Mouse (Mus musculus): ENCODE measurements around the gene Ceacam18. TPM values are rescaled to one million over a fixed set of nuclear protein-coding genes. Genes with fewer than 3 reads are reported as not detected.
A peak's percentile ranks its signal among the peaks of the same experiment; 100 is the strongest.

Gene Ceacam18
- polyA plus RNA-seq, 1 experiment: not detected

- Histone ChIP-seq H3K27ac (replicated peaks; ENCODE audit: low read depth, low read length) (peak overlapping the region; percentile 82), H3K4me3 (ENCODE audit: insufficient read depth, low read depth, low read length) (peak overlapping the region; percentile 45; the same call in 1 of the 2 replicates), H3K4me1 (ENCODE audit: control insufficient read depth, insufficient read depth, insufficient read length, low read length) (no peaks in the 10 kb centered on the region; the same call in 1 of the 2 replicates)
Observed at GRCm38 (mm10) chr7:43685088-43685487, 50.6 kb downstream of the Ceacam18 start.

DNA sequence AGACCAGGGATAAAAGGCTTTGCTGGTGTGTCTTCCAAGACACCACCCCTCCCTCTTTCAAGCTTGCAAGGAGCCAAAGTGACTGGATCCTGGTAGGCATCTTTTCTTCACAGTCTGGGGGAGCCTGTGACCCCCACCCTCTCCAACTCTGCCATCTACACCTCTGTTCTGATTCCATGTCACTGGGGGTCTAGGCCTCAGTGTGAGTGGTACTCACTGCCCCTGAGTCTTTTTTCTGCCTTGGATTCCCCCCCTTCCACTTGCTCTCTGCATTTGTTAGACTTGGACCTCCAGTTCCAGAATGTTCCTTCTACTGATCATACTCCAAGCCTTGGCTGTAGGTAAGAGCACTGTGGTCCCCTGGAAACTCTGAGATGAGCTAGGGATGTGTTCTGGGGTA lies 55.6 kb downstream of the Ceacam18 start, which contains the start of gene Klk14:
Gene Klk14 (plus strand): TSS at position 301 of the 400 bp plus-strand sequence.
- Histone ChIP-seq H3K4me1 (ENCODE audit: control insufficient read depth, insufficient read depth, insufficient read length, low read length) (no peaks in the 10 kb centered on the region; the same call in 1 of the 2 replicates), H3K27ac (replicated peaks; ENCODE audit: low read depth, low read length) (no peak within 1 kb of the TSS), H3K4me3 (ENCODE audit: insufficient read depth, low read depth, low read length) (no peak within 1 kb of the TSS)

Other genes with a start within 250 kb of the Ceacam18 start
- gene Siglecg, start 226.5 kb upstream of the Ceacam18 start, polyA plus RNA-seq (2012; ENCODE audit: insufficient read depth, insufficient read length, missing spikeins): not detected in 2 replicates
- gene Lim2, start 207.0 kb upstream of the Ceacam18 start, polyA plus RNA-seq (2012; ENCODE audit: insufficient read depth, insufficient read length, missing spikeins): not detected in 2 replicates
- 2.2 TPM in 1 of 2 replicates, not detected in the other for gene Nkg7, start 197.6 kb upstream of the Ceacam18 start, polyA plus RNA-seq (2012; ENCODE audit: insufficient read depth, insufficient read length, missing spikeins)
- not detected in 2 replicates for gene Cldnd2, start 193.9 kb upstream of the Ceacam18 start, polyA plus RNA-seq (2012; ENCODE audit: insufficient read depth, insufficient read length, missing spikeins)
- 2,383 and 2,841 TPM in 2 replicates for gene Etfb, start 190.6 kb upstream of the Ceacam18 start, polyA plus RNA-seq (2012; ENCODE audit: insufficient read depth, insufficient read length, missing spikeins)
- not detected in 2 replicates for gene Gm45233, start 190.6 kb upstream of the Ceacam18 start, polyA plus RNA-seq (2012; ENCODE audit: insufficient read depth, insufficient read length, missing spikeins)
- 1.9 and 3.5 TPM in 2 replicates for gene Vsig10l, start 171.6 kb upstream of the Ceacam18 start, polyA plus RNA-seq (2012; ENCODE audit: insufficient read depth, insufficient read length, missing spikeins)
- gene Iglon5, start 144.6 kb upstream of the Ceacam18 start, polyA plus RNA-seq (2012; ENCODE audit: insufficient read depth, insufficient read length, missing spikeins): 0.48 and 0.58 TPM in 2 replicates
- not detected in 2 replicates for gene 4931406B18Rik, start 128.8 kb upstream of the Ceacam18 start, polyA plus RNA-seq (2012; ENCODE audit: insufficient read depth, insufficient read length, missing spikeins)
- 1.4 and 5.5 TPM in 2 replicates for gene Cd33, start 90.3 kb upstream of the Ceacam18 start, polyA plus RNA-seq (2012; ENCODE audit: insufficient read depth, insufficient read length, missing spikeins)
- 0.79 and 0.88 TPM in 2 replicates for gene Zfp658, start 72.5 kb upstream of the Ceacam18 start, polyA plus RNA-seq (2012; ENCODE audit: insufficient read depth, insufficient read length, missing spikeins)
- gene Zfp719, start 55.1 kb upstream of the Ceacam18 start, polyA plus RNA-seq (2012; ENCODE audit: insufficient read depth, insufficient read length, missing spikeins): 2.9 and 4.4 TPM in 2 replicates
- not detected in 2 replicates for gene Zfp819, start 27.5 kb upstream of the Ceacam18 start, polyA plus RNA-seq (2012; ENCODE audit: insufficient read depth, insufficient read length, missing spikeins)
- 1.3 and 2.7 TPM in 2 replicates for gene Siglece, start 25.5 kb downstream of the Ceacam18 start, polyA plus RNA-seq (2012; ENCODE audit: insufficient read depth, insufficient read length, missing spikeins)
- gene Ctu1, start 37.3 kb downstream of the Ceacam18 start, polyA plus RNA-seq (2012; ENCODE audit: insufficient read depth, insufficient read length, missing spikeins): 1.7 and 2.5 TPM in 2 replicates
- not detected in 2 replicates for gene Klk14, start 55.7 kb downstream of the Ceacam18 start, polyA plus RNA-seq (2012; ENCODE audit: insufficient read depth, insufficient read length, missing spikeins)
- gene Klk13, start 77.9 kb downstream of the Ceacam18 start, polyA plus RNA-seq (2012; ENCODE audit: insufficient read depth, insufficient read length, missing spikeins): not detected in 2 replicates
- gene Klk12, start 134.2 kb downstream of the Ceacam18 start, polyA plus RNA-seq (2012; ENCODE audit: insufficient read depth, insufficient read length, missing spikeins): not detected in 2 replicates
- not detected in 2 replicates for gene Klk11, start 139.9 kb downstream of the Ceacam18 start, polyA plus RNA-seq (2012; ENCODE audit: insufficient read depth, insufficient read length, missing spikeins)
- not detected in 2 replicates for gene Klk10, start 146.3 kb downstream of the Ceacam18 start, polyA plus RNA-seq (2012; ENCODE audit: insufficient read depth, insufficient read length, missing spikeins)
- not detected in 2 replicates for gene Klk9, start 157.2 kb downstream of the Ceacam18 start, polyA plus RNA-seq (2012; ENCODE audit: insufficient read depth, insufficient read length, missing spikeins)
- 2.3 and 3.4 TPM in 2 replicates for gene Klk8, start 162.9 kb downstream of the Ceacam18 start, polyA plus RNA-seq (2012; ENCODE audit: insufficient read depth, insufficient read length, missing spikeins)
- gene Klk7, start 176.6 kb downstream of the Ceacam18 start, polyA plus RNA-seq (2012; ENCODE audit: insufficient read depth, insufficient read length, missing spikeins): not detected in 2 replicates
- not detected in 2 replicates for gene Klk6, start 189.8 kb downstream of the Ceacam18 start, polyA plus RNA-seq (2012; ENCODE audit: insufficient read depth, insufficient read length, missing spikeins)
- gene Klk5, start 207.3 kb downstream of the Ceacam18 start, polyA plus RNA-seq (2012; ENCODE audit: insufficient read depth, insufficient read length, missing spikeins): not detected in 2 replicates
- gene Klk4, start 246.5 kb downstream of the Ceacam18 start, polyA plus RNA-seq (2012; ENCODE audit: insufficient read depth, insufficient read length, missing spikeins): not detected in 2 replicates